Mouse (Mus musculus) heart, adult 9 months (tissue): ENCODE data around the gene Anln.
A peak's percentile ranks its signal among the peaks of the same experiment; 100 is the strongest.

Experiments
- DNase-seq, 2 experiments: peaks; one replicate each; pipeline ENCODE4 v3.0.0; 2022; ENCODE audit warnings: low spot score in 2 of 2

The Anln gene

DNA sequence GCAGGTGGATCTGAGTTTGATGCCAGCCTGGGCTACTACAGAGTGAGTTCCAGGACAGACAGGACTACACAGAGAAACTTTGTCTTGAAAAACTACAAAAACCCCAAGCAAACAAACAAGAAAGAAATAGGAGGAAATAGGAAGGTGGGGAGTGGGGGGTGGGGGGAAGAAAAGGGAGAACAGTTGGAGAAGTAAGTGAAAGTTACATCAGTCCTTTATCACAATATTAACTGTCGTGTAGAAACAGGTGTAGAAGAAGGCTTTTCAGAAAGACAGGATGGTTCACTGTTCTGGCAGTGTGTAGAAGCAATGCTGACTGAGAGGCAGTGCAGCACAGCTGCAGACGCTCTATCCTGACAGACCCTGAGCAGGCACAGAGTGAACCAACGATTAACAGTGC is 14.0 kb upstream of the Anln start:
- DNase-seq: no peak

DNA sequence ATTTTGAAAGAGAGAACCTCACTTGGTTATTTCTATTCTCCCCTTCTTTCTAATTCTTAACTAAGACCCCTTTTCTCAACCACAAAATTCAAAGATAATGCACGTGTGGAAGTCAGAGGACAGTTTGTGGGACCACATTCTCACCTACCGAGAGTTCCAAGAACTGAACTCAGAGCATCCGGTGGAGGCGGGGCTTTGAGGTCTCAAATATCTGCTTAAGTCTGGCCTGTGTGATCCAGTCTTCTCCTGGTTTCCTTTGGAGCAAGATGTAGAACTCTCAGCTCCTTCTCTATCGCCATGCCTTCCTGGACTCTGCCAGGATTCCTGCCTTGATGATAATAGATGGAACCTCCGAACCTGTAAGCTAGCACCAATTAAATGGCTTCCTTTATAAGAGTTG is 13.0 kb upstream of the Anln start:
- no peak for DNase-seq

DNA sequence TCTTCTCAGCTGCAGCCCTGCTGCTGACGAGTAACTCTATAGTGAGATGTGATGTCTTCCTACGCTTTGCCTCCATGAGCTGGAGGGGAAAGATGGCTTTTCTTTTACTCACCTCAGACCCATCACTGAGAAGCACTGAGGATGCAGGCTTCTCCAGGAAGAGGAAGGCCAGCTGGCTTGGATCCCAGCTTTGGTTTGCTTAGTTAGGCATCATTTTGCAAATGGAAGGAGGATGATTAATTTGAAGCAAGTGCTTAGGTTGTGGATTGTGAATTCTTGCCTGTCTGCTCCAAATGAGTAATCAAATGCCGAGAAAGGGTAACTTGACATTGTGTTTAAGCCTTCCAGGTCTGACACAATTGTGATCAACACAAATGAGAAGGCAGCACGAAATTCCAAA is 10.0 kb upstream of the Anln start:
- no peak for DNase-seq

DNA sequence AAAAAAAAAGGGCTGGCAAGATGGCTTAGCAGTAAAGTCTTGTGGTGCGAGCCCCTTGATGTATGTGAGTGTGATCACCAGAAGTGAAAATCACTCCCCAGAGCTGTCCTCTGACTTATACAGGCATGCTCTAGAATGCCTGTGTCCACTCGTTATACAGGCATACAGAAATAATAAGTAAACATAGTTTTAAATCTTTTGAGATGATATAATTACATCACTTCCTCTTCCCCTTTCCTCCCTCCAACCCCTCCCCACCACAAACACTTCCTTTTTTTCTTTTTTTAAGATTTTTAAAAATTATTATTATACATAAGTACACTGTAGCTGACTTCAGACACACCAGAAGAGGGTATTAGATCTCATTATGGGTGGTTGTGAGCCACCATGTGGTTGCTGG is 5.7 kb upstream of the Anln start:
- no peak for DNase-seq

DNA sequence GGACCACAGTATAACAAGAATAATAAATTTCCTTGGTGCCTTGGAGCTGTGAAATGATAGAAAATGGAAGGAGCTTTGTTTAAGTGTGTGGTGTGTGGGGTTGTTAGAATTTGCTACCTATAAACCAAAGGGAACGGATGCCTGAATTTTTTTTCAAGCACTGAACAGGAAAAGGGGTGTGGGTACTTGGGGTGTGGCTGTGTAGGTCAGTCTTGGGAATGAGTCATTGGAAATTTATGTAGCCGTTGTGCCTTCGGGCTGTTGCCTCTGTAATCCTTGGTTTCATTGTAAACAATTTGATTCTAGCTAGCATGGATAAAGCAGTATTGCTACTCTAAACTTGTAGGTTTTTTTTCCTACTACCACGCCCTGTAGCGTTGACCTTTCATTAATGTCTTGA is 1.4 kb upstream of the Anln start:
- DNase-seq: no peak

DNA sequence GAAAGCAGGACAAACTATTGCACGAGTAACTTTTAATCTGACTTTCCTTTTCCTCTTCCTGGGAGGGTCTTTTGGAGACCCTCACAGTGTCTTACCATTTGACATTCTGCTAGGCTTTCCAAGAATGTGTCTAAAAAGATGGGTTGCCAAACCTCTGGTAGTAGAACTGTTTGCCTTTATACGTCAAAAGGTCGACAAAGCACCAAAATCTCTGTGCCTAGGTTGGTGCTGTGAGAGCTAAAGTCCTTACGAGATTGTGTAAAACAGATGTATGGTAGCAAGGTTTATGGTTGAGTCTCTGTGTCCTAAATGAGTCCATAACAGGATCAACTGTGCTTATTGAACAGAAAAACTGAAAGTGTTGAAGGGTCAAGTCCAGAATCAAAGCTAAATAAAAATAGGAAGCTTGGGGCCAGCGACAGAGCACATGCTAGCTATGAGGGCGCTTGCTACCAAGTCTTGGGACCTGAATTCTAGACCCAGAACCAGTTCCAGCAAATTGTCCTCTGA is 803 bp upstream of the Anln start:
- no peak for DNase-seq

DNA sequence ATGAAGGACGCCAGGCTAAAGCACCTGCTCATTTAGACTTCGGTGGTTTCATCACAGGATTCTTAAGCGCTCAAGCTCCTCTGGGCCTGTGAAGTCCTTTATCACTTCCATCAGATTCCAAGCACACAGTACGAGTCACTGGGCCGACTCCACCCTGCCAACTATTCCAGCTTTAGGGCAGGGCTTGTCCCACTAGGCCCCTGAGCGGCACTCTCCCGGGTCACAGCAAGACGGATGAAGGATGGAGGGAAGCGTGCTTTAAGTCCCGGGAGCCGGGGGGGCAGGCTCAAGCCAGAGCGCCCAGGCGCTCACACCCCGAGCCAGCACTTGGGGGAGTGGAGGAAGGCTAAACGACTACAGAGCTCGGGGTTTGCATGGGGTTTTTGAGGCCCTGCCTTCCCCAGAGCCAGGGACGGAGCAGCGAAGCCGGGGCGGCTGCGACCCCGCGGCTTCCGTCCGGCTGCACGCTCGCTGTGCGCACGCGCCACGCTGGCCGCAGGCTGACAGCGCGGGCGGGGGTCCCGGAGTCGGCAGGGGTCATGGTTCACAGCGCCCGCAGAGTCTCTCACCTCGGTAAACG is 497 bp downstream of the Anln start:
- DNase-seq: no peak

DNA sequence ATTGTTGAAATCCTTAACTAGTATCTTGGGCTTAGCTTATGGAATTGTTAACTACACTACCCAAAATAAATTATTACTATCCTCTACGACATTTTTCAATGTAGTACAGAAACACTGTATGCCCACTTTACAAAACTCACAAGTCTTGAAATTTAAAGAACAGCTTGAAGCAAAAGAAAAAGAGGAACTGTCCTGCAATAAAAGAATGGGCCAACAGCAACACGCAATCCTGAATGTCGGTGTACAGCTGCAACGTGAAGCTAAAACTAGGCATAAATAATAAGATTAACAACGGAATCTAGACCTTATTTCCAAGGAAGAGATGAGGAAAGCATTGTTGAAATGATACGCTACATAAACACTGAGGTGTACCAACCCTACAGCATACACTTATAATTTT is 1.1 kb downstream of the Anln start:
- DNase-seq: no peak

DNA sequence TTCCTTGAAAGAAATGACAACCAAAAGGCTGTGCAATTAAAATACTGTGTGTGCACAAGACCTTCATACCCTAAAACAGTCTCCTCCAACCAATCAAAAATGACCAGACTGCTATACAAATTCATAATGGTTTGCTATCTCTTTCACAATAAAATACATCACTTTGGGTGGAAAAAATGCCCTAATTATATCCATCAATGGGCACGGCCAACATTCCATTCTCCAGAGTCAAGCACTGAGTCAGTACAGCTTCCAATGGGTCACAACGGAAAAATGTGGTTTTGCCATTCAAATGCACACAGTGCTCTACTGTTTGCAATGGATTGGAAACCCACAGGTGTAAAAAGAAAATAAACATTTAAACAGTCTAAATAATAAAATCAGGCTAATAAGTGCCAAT is 3.1 kb downstream of the Anln start:
- no peak for DNase-seq

DNA sequence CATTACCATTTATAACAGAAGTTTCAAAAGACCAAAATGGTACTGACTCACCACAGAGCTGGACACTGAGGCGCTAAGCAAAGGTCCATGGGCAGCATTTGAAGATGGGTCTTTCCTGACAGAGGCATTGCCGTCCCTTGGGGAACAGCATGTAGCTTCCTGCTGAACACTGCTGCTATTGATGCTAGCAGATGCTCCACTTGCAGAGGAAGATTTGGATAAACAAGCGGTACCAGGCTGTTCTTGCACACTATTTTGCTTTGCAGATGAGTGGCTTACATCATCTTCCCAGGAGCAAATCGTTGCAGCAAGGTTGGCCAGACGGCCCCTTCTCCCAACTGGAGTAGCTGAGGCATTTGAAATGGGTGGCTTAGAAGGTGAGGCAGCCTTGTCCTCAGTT is 12.9 kb downstream of the Anln start:
- no peak for DNase-seq

DNA sequence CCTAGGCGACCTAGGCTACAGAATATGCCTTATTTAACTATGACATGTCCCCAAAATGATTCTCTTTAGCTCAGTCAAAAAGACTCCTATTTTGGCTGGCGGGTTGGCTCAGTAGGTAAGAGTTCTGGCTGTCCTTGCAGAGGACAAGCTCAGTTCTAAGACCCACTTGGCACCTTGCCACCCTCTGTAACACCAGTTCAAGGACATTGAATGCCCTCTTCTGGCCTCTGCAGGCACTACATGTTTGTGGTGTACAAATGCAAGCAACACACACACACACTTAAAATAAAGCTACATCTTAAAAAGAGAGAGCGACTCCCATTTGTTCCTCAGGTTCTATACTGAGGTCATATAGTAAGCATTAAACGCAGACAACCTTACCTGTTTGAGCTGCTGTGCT is 16.2 kb downstream of the Anln start:
- no peak for DNase-seq

DNA sequence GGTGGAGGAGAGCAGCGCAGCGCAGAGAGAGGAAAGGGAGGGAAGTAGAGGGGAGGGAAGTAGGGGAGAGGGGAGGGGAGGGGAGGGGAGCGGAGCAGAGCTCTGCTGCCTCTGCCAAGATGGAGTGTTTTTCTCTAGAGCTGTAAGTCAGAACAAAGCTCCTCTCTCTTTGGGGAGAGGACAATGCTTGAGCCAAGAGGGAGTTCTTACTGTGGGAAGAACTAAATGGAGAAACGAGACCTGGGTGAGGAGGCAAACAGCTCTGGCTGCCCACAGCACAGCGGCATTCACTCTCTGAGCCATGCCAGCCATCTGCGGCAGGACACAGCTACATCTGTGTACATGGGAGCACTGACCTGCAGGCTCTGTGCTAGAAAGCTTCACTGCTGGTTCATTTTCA is 21.0 kb downstream of the Anln start:
- no peak for DNase-seq

DNA sequence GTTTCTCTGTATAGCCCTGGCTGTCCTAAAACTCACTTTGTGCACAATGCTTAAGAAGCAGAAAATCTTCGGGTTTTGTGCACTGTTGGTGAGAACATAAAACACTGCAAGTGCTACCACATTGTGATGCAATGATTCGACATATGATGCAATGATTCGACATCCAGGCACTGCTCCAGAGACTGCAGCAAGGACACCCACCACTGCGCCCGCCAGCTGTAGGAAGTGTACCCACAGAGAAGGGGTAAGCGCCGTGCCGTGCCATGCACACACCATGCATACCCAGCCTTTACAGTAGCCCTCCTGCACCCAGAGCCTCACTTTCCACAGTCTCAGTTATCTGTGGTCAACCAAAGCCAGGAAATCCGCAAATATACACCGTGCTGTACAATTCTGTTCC is 22.4 kb downstream of the Anln start:
- no peak for DNase-seq

DNA sequence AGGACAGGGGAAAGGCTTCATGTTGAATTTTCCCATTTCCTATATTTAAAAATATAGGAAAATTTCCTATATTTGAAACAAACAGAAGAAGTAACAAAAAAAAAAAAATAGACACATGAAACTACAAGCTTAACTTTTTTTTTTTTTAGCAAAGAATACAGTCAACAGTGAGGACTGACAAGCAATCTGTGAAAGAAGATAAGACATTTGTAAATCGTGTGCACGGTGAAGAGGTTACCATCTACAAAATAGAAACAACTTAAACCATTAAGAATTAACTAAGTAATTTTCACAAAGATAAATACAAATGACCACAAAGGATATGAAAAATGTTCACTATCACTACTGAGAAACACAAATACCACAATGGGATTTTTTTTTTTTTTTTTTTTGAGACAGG is 22.8 kb downstream of the Anln start:
- DNase-seq: no peak

DNA sequence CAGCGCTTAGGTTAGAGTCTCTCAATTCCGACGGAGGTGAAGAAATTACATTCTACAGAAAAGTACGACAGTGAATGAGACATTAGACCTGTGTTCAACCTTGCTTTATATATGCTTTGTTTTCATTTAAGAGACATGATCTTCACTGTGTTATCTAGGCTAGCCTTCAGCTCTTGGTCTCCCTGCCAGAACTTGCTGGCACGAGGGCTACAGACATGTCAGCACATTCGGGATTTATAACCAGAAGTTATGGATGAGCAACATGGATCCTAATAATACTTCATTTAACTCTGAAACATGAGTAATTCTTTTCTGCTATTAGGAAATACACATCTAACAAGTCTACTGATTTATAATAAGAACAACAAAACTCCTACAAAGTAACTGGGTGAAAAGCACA is 28.1 kb downstream of the Anln start:
- no peak for DNase-seq

DNA sequence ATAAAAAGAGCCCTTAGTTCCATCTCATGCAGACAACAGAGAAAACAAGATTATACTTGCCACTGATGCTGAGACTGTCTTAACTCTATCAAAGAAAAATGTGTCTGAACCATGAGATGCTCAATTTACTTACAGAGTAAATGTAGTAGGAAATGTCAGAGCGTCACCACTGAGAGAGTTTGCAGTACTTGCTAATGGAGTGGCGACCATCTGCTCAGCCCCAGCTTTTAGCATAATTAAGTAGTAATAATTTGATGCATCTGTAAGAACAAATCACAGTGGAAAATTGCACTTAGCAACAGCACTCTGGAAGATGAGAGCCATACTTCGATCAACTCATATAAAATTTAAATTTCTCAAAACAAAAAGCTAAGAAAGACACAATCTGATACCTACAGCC is 33.1 kb downstream of the Anln start:
- DNase-seq: no peak

DNA sequence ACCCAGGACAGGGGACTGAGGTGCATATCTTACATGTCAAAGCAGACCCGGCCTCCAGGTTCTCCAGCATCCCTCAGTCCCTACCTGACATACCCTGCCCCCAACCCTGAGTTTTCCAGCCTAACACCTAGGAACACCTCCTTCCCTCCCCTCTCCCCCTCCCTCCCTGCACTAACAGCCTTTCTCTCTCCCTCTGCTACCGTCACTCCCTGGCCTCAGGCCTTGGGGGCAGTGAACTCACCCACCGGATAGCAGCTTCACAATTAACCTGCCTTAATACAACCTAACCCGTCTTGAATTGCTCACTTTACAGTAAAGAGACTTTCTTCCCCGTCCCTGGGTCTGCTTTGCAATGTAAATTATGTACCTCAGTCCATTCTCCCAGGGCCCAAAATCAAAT is 35.1 kb downstream of the Anln start:
- DNase-seq: no peak

DNA sequence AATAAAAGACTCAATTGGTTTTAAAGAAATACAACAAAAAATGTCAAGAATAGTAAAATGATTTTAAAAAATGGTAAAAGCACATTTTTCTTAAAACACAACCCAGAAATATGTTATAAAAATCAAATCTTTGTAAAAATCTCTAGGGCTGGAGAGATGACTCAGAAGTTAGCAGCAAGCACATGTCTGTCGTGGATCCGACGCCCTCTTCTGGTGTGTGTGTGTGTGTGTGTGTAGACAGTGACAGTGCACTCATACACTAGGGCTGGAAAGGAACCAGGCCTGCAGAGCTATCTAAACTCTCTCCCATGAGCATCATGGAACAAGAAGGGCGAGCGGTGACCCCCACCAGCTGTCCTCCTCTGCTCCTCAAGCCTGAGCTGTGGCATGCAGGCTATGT is 35.5 kb downstream of the Anln start:
- no peak for DNase-seq

DNA sequence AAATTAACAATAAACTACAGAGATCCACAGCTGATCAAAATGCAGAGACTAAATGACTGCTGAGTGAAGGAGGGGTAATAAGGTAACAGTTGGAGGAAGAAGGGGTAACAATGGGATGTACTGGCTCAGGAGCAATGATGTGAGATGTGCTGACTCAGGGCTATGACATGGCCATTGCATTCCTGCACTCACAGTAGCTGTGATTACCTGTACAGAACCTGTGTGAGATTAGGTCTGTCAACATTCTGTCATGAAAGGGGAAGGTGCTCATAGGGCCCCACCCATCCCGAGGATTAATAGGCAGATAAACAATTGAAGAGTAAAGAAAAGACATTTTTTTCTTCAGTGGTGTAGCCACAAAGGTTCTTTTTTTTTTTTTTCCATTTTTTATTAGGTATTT is 48.7 kb downstream of the Anln start:
- DNase-seq: no peak

DNA sequence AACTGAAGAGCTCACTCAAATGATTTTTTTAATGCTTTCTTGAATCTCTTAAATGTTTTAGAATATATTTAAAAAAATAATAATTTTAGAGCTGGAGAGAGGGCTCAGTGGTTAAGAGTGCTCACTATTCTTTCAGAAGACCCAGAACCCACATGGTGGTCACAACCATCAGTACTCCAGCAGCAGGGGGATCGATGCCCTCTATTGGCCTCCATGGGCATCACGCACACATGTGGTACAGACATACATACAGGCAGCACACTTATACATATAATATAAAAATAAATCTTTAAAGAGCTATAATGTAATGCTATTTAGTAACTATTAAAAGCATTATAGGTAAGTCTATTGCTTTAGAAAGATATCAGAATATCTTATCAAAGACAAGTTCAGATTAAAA is 51.8 kb downstream of the Anln start:
- no peak for DNase-seq

DNA sequence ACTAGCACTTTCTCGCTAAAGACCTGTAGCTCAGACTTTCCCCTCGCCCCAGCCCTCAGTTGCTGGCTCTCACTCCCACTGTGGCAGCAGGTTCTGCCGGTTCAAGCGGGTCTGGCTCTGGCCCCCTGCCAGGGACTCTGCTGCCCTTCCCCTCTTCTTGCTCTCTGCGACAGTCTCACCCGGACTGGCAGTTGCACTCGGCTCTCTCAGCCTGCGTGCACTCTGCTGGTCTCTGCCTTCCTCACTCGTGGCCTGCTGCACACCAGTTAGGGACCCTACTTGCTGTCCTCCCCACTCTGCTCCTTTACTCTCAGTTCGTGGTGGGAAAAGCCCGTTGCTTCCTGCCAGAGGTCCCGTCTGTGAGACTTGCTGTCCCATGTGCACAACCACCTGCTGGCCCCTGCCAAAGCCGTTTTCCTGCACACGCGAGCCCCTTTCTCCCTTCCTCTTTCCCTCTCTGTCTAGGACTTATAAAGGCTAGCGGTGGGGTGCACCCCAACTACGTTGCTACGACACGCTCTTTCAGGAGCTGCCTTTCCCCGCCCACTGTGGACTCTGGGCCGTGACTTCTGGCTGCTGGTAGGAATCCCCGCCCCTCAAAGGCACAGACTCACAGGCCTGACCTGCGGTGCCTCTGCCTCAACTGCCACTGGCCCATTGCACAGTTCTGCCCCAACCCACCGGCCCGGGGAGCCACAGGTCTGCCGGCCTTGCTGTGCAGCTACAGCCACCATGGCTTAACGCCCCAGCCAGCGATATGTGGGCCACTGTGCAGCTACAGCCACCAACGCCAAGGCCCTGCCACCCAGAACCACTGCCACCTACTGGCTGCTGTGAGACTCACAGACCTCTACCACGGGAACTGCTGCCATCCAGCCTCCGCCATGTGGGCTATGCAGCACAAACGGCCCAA is 61.3 kb downstream of the Anln start:
- DNase-seq: peak; percentile 90

DNA sequence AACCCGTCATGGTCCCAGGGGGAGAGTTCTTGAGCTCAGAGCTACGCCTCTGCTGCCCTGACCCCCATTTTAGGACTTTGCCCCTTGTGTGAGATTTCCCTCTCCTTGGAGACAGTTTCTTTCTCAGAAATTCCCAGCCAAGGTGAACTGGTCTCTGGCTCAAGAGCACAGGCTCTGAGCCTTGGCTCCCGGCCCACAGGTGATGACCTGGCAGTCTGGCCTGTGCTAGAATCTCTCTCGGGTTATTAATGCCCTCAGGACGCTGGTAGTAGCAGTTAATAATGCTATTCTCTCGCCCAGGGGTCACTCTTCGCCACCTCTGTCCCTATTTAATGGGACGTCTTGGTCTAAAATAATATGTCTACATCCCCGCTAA is 61.9 kb downstream of the Anln start:
- peak in 1 of 2 experiments; percentile 16 for DNase-seq

DNA sequence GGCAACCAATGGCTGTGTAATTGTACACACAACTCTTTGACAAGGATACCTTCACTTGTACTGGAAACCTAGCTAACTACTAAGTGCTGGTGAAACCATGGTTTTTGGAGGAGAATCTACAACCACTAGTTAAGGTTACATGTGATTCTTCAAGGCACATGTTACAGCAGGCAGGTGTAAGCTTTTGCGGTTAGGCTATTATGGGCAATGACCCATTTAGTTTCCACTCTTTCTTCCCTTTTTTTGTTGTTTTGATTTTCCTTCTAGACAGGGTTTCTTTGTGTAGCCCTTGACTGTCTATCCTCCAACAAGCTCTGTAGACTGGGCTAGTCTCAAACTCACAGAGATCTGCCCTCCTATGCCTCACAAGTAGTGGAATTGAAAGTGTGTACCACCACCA is 64.4 kb downstream of the Anln start:
- no peak for DNase-seq
